9 mouse cellular contexts compared by ENCODE assay signal in genomic region chr13:63278796-63279475, GRCm38 (mm10).
DNase-seq lines count a peak whose midpoint lies in the region; ATAC-seq lines count a peak whose summit lies in the region.
"Had no signal": no experiment of that assay in that cellular context is flagged by ENCODE, and none has a peak within 500 bp of the region (broad histone marks: within the 10 kb centered on the region; RNA-seq: fewer than 3 reads in every experiment).

No protein-coding gene starts in this region.

- peak overlapping the region; percentile 53 for H3K4me2 ChIP-seq in lung, embryonic 15.5 days
- H3K4me2 ChIP-seq in neural tube, embryonic 15.5 days, result peak overlapping the region; percentile 38

- peak overlapping the region; percentile 13; the same call in 1 of the 2 replicates for H3K9ac ChIP-seq in lung, embryonic 15.5 days
- peak overlapping the region; percentile 5; the same call in 1 of the 2 replicates for H3K9ac ChIP-seq in neural tube, embryonic 15.5 days (replicated peaks)

- peaks cover 53% of the 10 kb centered on the region for H3K4me1 ChIP-seq in heart, embryonic 10.5 days
- peaks cover 79% of the 10 kb centered on the region for H3K4me1 ChIP-seq in lung, embryonic 15.5 days
- peaks cover 23% of the 10 kb centered on the region for H3K4me1 ChIP-seq in neural tube, embryonic 15.5 days

- peak overlapping the region; percentile 38 for H3K4me3 ChIP-seq in heart, embryonic 10.5 days
- peak overlapping the region; percentile 24 for H3K4me3 ChIP-seq in lung, embryonic 15.5 days
- H3K4me3 ChIP-seq in neural tube, embryonic 15.5 days (replicated peaks), result 0 out of 2 replicates have a peak overlapping the region, but pooled peaks have one; percentile 5

- no peaks in the 10 kb centered on the region for H3K27me3 ChIP-seq in heart, embryonic 10.5 days (ENCODE audit: insufficient read depth, poor library complexity, severe bottlenecking)
- no peaks in the 10 kb centered on the region for H3K27me3 ChIP-seq in lung, embryonic 15.5 days
- no peaks in the 10 kb centered on the region for H3K27me3 ChIP-seq in neural tube, embryonic 15.5 days (replicated peaks)
- H3K27me3 ChIP-seq: CH12.LX had no signal

- H3K27ac ChIP-seq in heart, embryonic 10.5 days, result peak overlapping the region; percentile 82
- peak overlapping the region; percentile 88 for H3K27ac ChIP-seq in lung, embryonic 15.5 days
- H3K27ac ChIP-seq in neural tube, embryonic 15.5 days (replicated peaks), result peak overlapping the region; percentile 42

- peaks cover 21% of the 10 kb centered on the region for H3K36me3 ChIP-seq in heart, embryonic 10.5 days
- peaks cover 21% of the 10 kb centered on the region for H3K36me3 ChIP-seq in lung, embryonic 15.5 days
- H3K36me3 ChIP-seq in neural tube, embryonic 15.5 days, result peaks cover 5% of the 10 kb centered on the region

- H3K9me3 ChIP-seq in heart, embryonic 10.5 days, result no peaks in the 10 kb centered on the region
- H3K9me3 ChIP-seq in lung, embryonic 15.5 days, result no peaks in the 10 kb centered on the region
- no peaks in the 10 kb centered on the region for H3K9me3 ChIP-seq in neural tube, embryonic 15.5 days (replicated peaks)

- DNase-seq in frontal cortex, adult 2 months (ENCODE audit: extremely low spot score in 1 of 2, low spot score in 1 of 2), result no peak
- DNase-seq in c-Kit-positive CD71-negative TER-119-negative erythroid progenitor cells, embryonic 14.5 days (ENCODE audit: low read depth), result peak; percentile 47
- DNase-seq in heart, embryonic 10.5 days (ENCODE audit: low spot score), result no peak
- DNase-seq in kidney, adult 8-10 months, result peak; percentile 49 to 54
- DNase-seq in spleen, adult 12 weeks (ENCODE audit: low spot score), result no peak

- WGBS in heart, embryonic 10.5 days, result 11% methylated on average over 10 of the region's 10 CpGs
- 14% methylated on average over 10 of the region's 10 CpGs for WGBS in lung, embryonic 15.5 days
- 8% methylated on average over 10 of the region's 10 CpGs for WGBS in neural tube, embryonic 15.5 days

- peak; percentile 18 for ATAC-seq in frontal cortex, adult (ENCODE audit: low TSS enrichment)
- peak; percentile 85 for ATAC-seq in lung, embryonic 15.5 days (ENCODE audit: borderline replicate concordance, extremely low read depth, low FRiP score, low TSS enrichment)
- ATAC-seq in neural tube, embryonic 15.5 days (ENCODE audit: low FRiP score), result peak; percentile 72

Comparison
In these comparisons a context has a peak if more than half of its experiments do, and no peak if none do; other contexts are left out.
1. ATAC-seq: peak in every context shown above with its lines; median percentile 85 in lung, embryonic 15.5 days; 72 in neural tube, embryonic 15.5 days; 18 in frontal cortex, adult.
2. DNase-seq: peak in c-Kit-positive CD71-negative TER-119-negative erythroid progenitor cells, embryonic 14.5 days (single experiment) and kidney, adult 8-10 months (2 of 2); none in frontal cortex, adult 2 months (0 of 2), heart, embryonic 10.5 days (single experiment) and spleen, adult 12 weeks (single experiment).
3. Peak in every context shown above with its lines, with median percentiles within 50 percentile points of each other: H3K27ac ChIP-seq and H3K4me3 ChIP-seq.